Mouse (Mus musculus) neural tube, embryonic 15.5 days (tissue): ENCODE measurements around the gene Atad2b. TPM values are rescaled to one million over a fixed set of nuclear protein-coding genes. Genes with fewer than 3 reads are reported as not detected.
A peak's percentile ranks its signal among the peaks of the same experiment; 100 is the strongest.
"Not testable (repeated sequence)": the region's sequence is repeated elsewhere in the genome, so short reads cannot be mapped to it uniquely, and the experiment has no call there.

Experiments used
- ATAC-seq: fragments of 200-750 bp; cut with Nextera tagmentation; 2 replicates; pipeline ENCODE4 v1.8.0; 2017; ENCODE audit warnings: mild to moderate bottlenecking, moderate TSS enrichment, moderate library complexity; ENCODE audit not compliant: low FRiP score
- H3K27ac ChIP-seq: fragments of 300-500 bp; sonication (generic); replicated peaks from 2 replicates; pipeline ENCODE4 v1.5.1; 2015; ENCODE audit warnings: mild to moderate bottlenecking, inconsistent platforms
- H3K27me3 ChIP-seq: fragments of 300-500 bp; sonication (generic); replicated peaks from 2 replicates; pipeline ENCODE4 v1.6.1; 2015; ENCODE audit warnings: inconsistent platforms
- H3K36me3 ChIP-seq: fragments of 300-500 bp; sonication (generic); 2 replicates; pipeline ENCODE4 v1.6.1; 2015; ENCODE audit warnings: inconsistent platforms
- H3K4me1 ChIP-seq: fragments of 300-500 bp; sonication (generic); 2 replicates; pipeline ENCODE4 v1.6.1; 2015; ENCODE audit warnings: inconsistent platforms
- H3K4me2 ChIP-seq: fragments of 300-500 bp; sonication (generic); 2 replicates; pipeline ENCODE4 v1.6.1; 2015; ENCODE audit warnings: inconsistent platforms, mild to moderate bottlenecking, moderate library complexity
- H3K4me3 ChIP-seq: fragments of 300-500 bp; sonication (generic); replicated peaks from 2 replicates; pipeline ENCODE4 v1.5.1; 2015; ENCODE audit warnings: mild to moderate bottlenecking, inconsistent platforms
- H3K9ac ChIP-seq: fragments of 300-500 bp; sonication (generic); replicated peaks from 2 replicates; pipeline ENCODE4 v1.6.1; 2015; ENCODE audit warnings: mild to moderate bottlenecking, inconsistent platforms
- H3K9me3 ChIP-seq: fragments of 300-500 bp; sonication (generic); replicated peaks from 2 replicates; pipeline ENCODE4 v1.6.1; 2016; ENCODE audit warnings: inconsistent platforms
- WGBS: fragments of 180-500 bp; shearing (Covaris S2); methylation state at CpG from one replicate; pipeline ENCODE4 v1.1.7; 2015; ENCODE audit warnings: mixed read lengths; 5-methylcytosine and 5-hydroxymethylcytosine counted together
- polyA plus RNA-seq: library from polyadenylated mRNA; unstranded; fragments of >200 nt; fragmentation: Nextera tagmentation; extraction: Ambion mirVana; gene quantifications from 2 replicates; pipeline ENCODE4 v1.2.1, GENCODE M21; 2015

The Atad2b gene
- polyA plus RNA-seq, 1 experiment from 2014 or later: 8.3 TPM

DNA sequence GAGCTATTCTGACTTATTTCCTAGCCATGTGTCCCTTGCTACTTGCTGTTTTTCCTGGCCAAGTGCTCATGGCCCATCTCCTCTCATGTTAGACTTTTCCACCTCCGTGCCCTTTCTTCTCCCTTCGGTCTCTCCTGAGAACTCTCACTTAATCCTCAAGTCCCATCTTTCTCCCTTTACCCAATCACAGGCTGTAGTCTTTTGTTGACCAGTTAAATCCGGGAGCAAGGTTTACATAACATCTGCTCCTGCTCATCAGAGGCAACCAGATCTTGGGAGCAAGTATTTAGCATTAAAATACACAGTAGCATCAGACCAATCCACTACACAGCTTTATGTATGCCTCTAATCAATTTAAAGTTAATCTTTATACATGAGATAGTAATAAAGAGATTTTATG lies 2.7 kb upstream of the Atad2b start:
- 66% methylated on average over 3 of the region's 3 CpGs for WGBS
- H3K4me1 ChIP-seq: peaks cover 14% of the 10 kb centered on the region
- no peak overlapping the region for H3K9ac ChIP-seq
- H3K36me3 ChIP-seq: no peaks in the 10 kb centered on the region
- H3K4me3 ChIP-seq: no peak overlapping the region
- no peaks in the 10 kb centered on the region for H3K9me3 ChIP-seq
- H3K27ac ChIP-seq: no peak overlapping the region
- H3K27me3 ChIP-seq: no peaks in the 10 kb centered on the region
- ATAC-seq: no peak
- no peak overlapping the region for H3K4me2 ChIP-seq

DNA sequence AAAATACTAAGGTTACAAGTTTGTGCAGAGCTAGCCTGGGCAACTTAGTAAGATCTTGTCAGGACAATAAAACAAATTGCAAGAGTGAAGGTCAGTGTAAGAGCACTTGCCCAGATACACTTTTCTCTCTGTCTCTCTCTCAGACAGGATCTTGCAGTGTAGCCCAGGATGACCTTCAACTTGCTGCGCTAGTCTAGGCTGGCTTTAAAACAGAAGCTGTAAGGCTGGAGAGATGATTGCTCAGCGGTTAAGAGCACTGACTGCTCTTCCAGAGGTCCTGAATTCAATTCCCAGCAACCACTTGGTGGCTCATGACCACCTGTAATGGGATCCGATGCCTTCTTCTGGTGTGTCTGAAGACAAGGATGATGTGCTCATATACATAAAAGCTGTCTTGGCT lies 2.2 kb upstream of the Atad2b start:
- peaks cover 19% of the 10 kb centered on the region for H3K4me1 ChIP-seq
- no peaks in the 10 kb centered on the region for H3K27me3 ChIP-seq
- H3K9me3 ChIP-seq: no peaks in the 10 kb centered on the region
- ATAC-seq: no peak
- no peak overlapping the region for H3K27ac ChIP-seq
- no peaks in the 10 kb centered on the region for H3K36me3 ChIP-seq
- no peak overlapping the region for H3K4me3 ChIP-seq
- H3K9ac ChIP-seq: no peak overlapping the region
- 87% methylated on average over 3 of the region's 3 CpGs for WGBS
- H3K4me2 ChIP-seq: no peak overlapping the region

DNA sequence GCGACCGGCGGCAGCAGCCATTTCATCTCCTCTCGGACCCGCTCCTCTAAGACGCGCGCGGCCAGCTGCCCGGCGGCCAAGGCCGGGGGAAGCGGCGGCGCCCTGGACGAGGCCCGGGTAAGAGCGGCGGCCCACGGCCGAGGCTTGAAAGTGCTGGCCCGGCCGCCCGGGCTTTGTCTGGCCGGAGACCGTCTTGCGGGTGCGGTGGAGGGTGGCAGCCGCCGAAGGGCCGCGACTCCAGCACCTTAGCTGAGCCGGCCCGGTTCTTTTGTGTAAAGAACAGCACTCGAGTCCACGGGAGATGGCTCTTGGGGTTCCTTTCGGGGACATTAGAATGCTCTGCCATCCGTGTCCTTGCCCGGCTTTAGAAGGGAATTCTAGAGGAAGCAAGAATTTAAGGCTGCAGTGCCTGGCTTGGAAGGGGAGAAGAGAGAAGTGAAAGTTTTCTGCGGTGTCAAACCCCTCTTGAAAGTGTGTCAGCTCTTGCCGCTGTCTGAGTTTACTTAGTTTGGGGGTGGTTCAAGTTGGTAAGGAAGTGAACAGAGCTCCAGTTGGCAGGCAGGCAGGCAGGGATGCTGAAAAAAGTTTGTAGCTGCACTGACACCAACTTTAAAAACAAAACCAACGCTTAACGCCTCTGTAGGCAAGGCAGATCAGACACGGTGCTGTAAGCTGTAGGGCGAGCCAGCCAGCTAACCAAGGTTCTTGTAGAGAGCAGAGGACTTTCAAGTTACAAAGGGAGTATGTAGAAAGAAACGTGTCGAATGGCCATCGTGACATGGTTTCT lies 845 bp downstream of the Atad2b start:
- ATAC-seq: peak; percentile 76; the same call in 1 of the 2 replicates
- Histone ChIP-seq H3K27ac (peak overlapping the region; percentile 99), H3K36me3 (no peaks in the 10 kb centered on the region), H3K4me3 (peak overlapping the region; percentile 88), H3K4me1 (peaks cover 25% of the 10 kb centered on the region), H3K9me3 (no peaks in the 10 kb centered on the region), H3K27me3 (no peaks in the 10 kb centered on the region), H3K4me2 (peak overlapping the region; percentile 79), H3K9ac (peak overlapping the region; percentile 96)
- under 1% methylated on average over 48 of the region's 48 CpGs for WGBS

DNA sequence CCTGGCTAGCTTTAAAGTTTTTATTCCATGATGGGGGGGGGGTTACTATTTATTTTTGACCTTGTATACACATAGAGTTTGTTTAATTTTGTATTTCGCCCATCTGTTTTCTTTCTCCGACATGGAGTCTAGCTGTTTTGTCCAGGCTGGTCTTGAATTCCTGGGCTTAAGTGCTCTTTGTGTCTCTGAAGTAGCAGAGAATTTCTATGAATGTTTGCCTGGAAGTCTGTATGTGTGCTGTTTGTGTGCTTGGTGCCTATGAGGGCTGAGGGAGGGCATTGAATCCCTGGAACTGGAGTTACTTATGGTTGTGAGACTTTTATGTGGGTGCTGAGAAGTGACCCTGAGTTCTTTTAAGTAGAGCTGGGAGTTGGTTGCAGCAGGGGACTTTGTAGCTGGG lies 11.0 kb downstream of the Atad2b start:
- no peak overlapping the region for H3K27ac ChIP-seq
- no peaks in the 10 kb centered on the region for H3K4me1 ChIP-seq
- no peak overlapping the region for H3K4me2 ChIP-seq
- 97% methylated on average over 2 of the region's 2 CpGs for WGBS
- no peaks in the 10 kb centered on the region for H3K36me3 ChIP-seq
- no peaks in the 10 kb centered on the region for H3K27me3 ChIP-seq
- no peak overlapping the region for H3K4me3 ChIP-seq
- no peaks in the 10 kb centered on the region for H3K9me3 ChIP-seq
- no peak overlapping the region for H3K9ac ChIP-seq
- ATAC-seq: no peak

DNA sequence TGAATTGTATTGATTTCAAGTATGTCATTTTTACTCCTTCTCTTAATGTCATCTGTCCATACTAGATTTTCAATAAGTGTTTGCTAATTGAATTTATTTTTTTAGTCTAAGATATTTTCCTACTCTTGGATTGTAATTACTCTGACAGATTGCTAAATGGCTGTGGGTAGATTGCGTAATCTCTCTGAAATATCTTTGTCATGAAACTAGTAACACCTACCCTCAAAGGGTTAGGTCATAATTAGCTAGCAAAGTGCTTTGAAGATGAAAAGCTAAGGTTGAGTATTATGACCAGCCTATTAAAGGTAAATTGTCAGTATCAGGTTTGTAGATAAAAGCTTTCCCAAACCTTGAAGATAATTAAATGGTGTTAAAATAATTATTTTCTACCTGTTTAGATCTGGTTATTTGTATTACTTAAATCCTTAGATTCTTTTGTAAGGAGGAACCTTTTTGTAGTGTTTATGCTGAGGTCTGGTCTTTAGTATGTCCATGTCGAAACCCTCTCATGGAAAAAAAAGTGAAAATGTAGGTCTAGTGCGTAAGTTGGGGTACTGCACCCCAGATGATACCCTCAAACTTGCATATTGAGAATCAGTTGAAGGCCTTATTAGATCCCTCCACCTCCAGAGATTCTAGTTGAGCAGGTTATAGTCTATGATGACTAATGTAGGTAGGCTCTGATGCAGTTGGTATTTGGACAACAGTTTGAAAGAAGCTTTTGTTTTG lies 13.8 kb downstream of the Atad2b start:
- no peak for ATAC-seq
- no peak overlapping the region for H3K9ac ChIP-seq
- H3K9me3 ChIP-seq: no peaks in the 10 kb centered on the region
- H3K4me2 ChIP-seq: no peak overlapping the region
- H3K27ac ChIP-seq: no peak overlapping the region
- WGBS: 92% methylated on average over 3 of the region's 3 CpGs
- no peaks in the 10 kb centered on the region for H3K36me3 ChIP-seq
- no peaks in the 10 kb centered on the region for H3K27me3 ChIP-seq
- no peak overlapping the region for H3K4me3 ChIP-seq
- H3K4me1 ChIP-seq: no peaks in the 10 kb centered on the region

DNA sequence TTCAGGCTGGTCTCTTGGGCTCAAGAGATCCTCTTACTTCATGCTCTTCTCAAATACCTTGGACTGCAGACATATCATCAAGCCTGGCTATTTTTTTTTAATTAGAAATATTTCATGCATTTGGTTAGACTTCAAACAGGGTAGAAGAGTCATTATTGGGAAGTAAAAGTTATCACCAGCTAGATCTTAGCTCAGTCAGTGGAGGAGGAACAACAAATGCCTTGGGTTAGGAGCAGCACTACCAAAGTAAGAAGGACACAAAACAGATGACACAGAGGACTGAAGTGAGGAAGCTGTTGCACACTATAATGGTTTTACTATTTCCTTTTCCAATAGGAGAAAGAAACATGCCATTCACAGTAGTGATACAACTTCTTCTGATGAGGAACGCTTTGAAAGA lies 35.1 kb downstream of the Atad2b start:
- WGBS: 97% methylated on average over 1 of the region's 1 CpGs
- H3K27me3 ChIP-seq: no peaks in the 10 kb centered on the region
- H3K9ac ChIP-seq: no peak overlapping the region
- H3K27ac ChIP-seq: no peak overlapping the region
- H3K4me2 ChIP-seq: no peak overlapping the region
- no peak for ATAC-seq
- H3K4me1 ChIP-seq: no peaks in the 10 kb centered on the region
- H3K9me3 ChIP-seq: no peaks in the 10 kb centered on the region
- H3K4me3 ChIP-seq: no peak overlapping the region
- peaks cover 52% of the 10 kb centered on the region for H3K36me3 ChIP-seq

DNA sequence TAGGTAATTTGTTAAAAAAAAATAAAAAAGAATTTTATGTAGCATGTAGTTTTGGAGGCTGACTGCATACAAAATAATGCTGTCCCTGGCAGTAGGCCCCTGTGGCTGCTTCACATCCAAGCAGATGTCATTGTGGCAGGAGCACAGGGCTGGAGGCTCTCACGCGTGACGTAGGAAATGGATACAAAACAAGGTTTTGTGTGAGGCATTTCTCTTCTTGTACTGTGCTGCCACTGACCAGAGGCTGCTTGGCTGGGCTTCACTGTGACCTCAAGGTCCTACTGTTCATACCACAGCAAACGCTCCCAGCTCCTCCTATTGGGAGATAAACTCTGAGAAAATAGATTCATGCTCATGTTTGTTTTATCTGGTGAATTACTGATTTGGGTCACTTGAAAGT lies 36.0 kb downstream of the Atad2b start:
- Histone ChIP-seq H3K36me3 (peaks cover 50% of the 10 kb centered on the region), H3K4me1 (no peaks in the 10 kb centered on the region), H3K27ac (no peak overlapping the region), H3K4me2 (no peak overlapping the region), H3K9ac (no peak overlapping the region), H3K4me3 (no peak overlapping the region), H3K9me3 (no peaks in the 10 kb centered on the region), H3K27me3 (no peaks in the 10 kb centered on the region)
- 91% methylated on average over 4 of the region's 4 CpGs for WGBS
- ATAC-seq: no peak

DNA sequence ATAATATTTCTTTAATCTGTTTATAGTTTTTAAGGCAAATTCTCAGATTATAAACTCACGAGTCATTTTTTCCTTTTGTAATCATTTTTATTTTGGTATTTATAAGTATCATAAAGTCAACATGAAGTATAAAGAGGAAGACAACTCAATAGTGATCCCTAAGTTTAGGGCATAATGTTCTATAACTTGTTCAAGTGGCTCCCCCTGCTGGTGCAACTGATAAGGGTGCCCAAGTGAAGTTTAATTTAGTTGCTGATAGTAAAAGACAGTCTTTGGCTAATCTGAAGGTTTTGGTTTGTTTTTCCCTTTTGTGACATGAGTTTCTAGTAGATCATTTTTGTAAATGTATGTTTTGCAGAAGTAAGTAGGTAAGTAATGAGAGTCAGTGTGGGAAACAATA lies 55.8 kb downstream of the Atad2b start:
- H3K4me2 ChIP-seq: no peak overlapping the region
- H3K27me3 ChIP-seq: no peaks in the 10 kb centered on the region
- 46% methylated on average over 1 of the region's 1 CpGs for WGBS
- no peak overlapping the region for H3K27ac ChIP-seq
- H3K9ac ChIP-seq: no peak overlapping the region
- H3K4me3 ChIP-seq: no peak overlapping the region
- no peaks in the 10 kb centered on the region for H3K9me3 ChIP-seq
- no peaks in the 10 kb centered on the region for H3K4me1 ChIP-seq
- ATAC-seq: no peak
- peaks cover 28% of the 10 kb centered on the region for H3K36me3 ChIP-seq

DNA sequence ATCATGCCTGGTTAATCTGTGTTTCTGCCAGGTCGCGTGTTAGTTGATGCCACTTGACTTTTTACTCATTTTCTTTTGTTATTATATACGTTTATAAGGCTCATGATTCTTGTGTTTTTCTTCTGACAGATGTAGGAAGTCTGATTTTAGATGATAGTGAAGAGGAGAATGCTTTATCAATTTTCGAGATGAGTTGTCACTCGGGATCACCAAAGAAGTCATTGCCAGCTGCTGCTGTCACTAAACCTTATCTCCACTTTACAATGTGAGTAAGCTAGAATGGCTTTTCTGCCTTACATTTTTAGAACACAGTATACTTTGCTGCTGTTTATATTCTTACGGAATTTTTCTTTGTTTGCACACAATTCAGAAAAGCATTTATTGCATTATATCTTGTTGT lies 61.2 kb downstream of the Atad2b start:
- 92% methylated on average over 6 of the region's 6 CpGs for WGBS
- no peak overlapping the region for H3K4me2 ChIP-seq
- H3K27ac ChIP-seq: no peak overlapping the region
- H3K4me1 ChIP-seq: no peaks in the 10 kb centered on the region
- no peak for ATAC-seq
- no peak overlapping the region for H3K4me3 ChIP-seq
- H3K9ac ChIP-seq: no peak overlapping the region
- no peaks in the 10 kb centered on the region for H3K27me3 ChIP-seq
- H3K36me3 ChIP-seq: peaks cover 24% of the 10 kb centered on the region
- H3K9me3 ChIP-seq: no peaks in the 10 kb centered on the region

DNA sequence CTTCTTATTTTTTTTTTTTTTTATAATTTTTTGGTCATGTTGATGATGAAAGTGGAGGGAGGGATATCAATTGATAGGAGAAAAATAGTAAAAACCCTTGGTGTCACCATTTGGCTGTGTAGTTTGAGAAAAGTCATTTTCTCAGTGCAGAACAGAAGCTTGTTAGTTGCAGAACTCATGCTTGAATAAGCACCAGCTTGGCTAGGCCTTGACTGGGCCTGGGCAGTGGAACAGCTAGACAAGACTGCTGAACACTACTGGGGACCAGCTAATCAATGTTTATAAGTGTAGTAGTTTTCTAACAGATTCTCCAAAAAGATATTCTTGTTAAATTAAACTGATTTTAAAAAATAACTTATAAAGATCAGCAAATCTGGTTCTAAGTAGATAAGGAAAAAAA lies 79.8 kb downstream of the Atad2b start:
- H3K4me1 ChIP-seq: no peaks in the 10 kb centered on the region
- no peak overlapping the region for H3K4me3 ChIP-seq
- no peak overlapping the region for H3K27ac ChIP-seq
- H3K9ac ChIP-seq: no peak overlapping the region
- no peaks in the 10 kb centered on the region for H3K36me3 ChIP-seq
- no peaks in the 10 kb centered on the region for H3K9me3 ChIP-seq
- ATAC-seq: no peak
- H3K27me3 ChIP-seq: no peaks in the 10 kb centered on the region
- no peak overlapping the region for H3K4me2 ChIP-seq

DNA sequence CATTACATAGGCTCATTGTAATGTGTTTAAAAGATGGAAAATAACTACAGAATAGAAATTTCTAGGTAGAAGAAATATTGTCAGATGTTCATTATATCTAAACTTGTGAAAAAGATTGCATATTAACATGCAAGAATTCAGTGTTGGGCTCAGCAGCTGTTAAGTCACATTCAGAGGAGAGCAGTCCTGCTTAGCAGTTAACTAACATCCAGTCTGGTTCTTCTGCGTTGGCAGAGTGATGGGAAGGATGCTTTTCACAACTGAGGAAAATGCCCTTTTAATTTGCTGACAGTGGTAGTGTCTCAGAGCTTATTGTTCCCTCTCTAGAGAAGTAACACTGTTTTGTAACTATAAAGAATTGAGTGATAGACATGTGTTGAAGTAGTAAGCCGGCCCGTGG lies 88.2 kb downstream of the Atad2b start:
- no peaks in the 10 kb centered on the region for H3K9me3 ChIP-seq

DNA sequence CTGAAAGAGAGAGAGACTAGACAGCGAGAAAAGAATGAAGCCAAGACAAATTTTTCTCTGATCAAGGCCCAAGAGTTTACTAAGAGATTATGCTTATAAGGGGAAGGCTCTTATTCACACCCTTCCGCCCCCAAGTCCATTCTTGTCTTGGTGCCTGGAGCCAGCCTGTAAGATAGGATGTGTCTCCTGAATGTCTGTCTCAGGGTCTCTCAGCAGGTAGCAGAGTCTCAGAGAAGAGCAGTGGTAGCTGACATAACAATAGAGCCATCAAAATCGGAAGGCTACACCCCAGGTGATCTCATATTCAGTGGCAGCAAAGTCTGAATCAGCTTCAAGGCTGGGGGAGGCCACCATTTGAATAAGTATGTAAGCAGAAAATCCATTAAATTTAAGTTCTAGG lies 88.6 kb downstream of the Atad2b start:
- not testable (repeated sequence) for H3K36me3 ChIP-seq, H3K4me2 ChIP-seq, H3K27me3 ChIP-seq, H3K9me3 ChIP-seq, H3K9ac ChIP-seq, ATAC-seq, H3K4me1 ChIP-seq, H3K4me3 ChIP-seq, H3K27ac ChIP-seq
- WGBS: 65% methylated on average over 3 of the region's 3 CpGs

More for the DNA sequence above, 88.2 kb downstream of the Atad2b start:
- Histone ChIP-seq H3K36me3 (peaks cover 4% of the 10 kb centered on the region), H3K27me3 (no peaks in the 10 kb centered on the region), H3K4me2 (no peak overlapping the region), H3K9ac (no peak overlapping the region), H3K27ac (no peak overlapping the region), H3K4me1 (no peaks in the 10 kb centered on the region), H3K4me3 (no peak overlapping the region)
- 83% methylated on average over 3 of the region's 3 CpGs for WGBS
- no peak for ATAC-seq
